Mouse (Mus musculus) kidney, postnatal 4 days (tissue): ENCODE results near the gene Clnk.
"Not testable (repeated sequence)": the region's sequence is repeated elsewhere in the genome, so short reads cannot be mapped to it uniquely, and the experiment has no call there.

Experiments
- DNase-seq, 2 experiments: peaks; one replicate each; pipeline ENCODE4 v3.0.0; 2021; ENCODE audit warnings: mixed read lengths in 2 of 2

Gene Clnk

GRCm38 (mm10) chr5:38876622-38877021, at the start of gene Clnk:
TSS of gene Clnk (minus strand) at chr5:38876812.
- DNase-seq, result no peak

GRCm38 (mm10) chr5:38905271-38905670, 28.7 kb upstream of the Clnk start:
- DNase-seq, result no peak

- no peak for DNase-seq
Measured at GRCm38 (mm10) chr5:38904528-38905044, 28.0 kb upstream of the Clnk start.

- no peak for DNase-seq
Measured at GRCm38 (mm10) chr5:38902889-38903288, 26.3 kb upstream of the Clnk start.

- DNase-seq, result peak; percentile 60 to 67
Measured at GRCm38 (mm10) chr5:38899051-38899450, 22.4 kb upstream of the Clnk start.

- DNase-seq, result no peak
Measured at GRCm38 (mm10) chr5:38888646-38889045, 12.0 kb upstream of the Clnk start.

- no peak for DNase-seq
Measured at GRCm38 (mm10) chr5:38886623-38887275, 10.1 kb upstream of the Clnk start.

- not testable (repeated sequence) for DNase-seq
Measured at GRCm38 (mm10) chr5:38882635-38883034, 6.0 kb upstream of the Clnk start.

- DNase-seq, result peak in 1 of 2 experiments; percentile 6
Measured at GRCm38 (mm10) chr5:38881728-38882620, 5.4 kb upstream of the Clnk start.

GRCm38 (mm10) chr5:38881416-38881727, 4.8 kb upstream of the Clnk start:
- DNase-seq, result no peak

GRCm38 (mm10) chr5:38879989-38880706, 3.5 kb upstream of the Clnk start:
- DNase-seq, result peak in 1 of 2 experiments; percentile 38

GRCm38 (mm10) chr5:38875403-38875802, 1.2 kb downstream of the Clnk start:
- no peak for DNase-seq

- DNase-seq, result no peak
Measured at GRCm38 (mm10) chr5:38874931-38875330, 1.7 kb downstream of the Clnk start.

- no peak for DNase-seq
Measured at GRCm38 (mm10) chr5:38872906-38873305, 3.7 kb downstream of the Clnk start.

GRCm38 (mm10) chr5:38871591-38871990, 5.0 kb downstream of the Clnk start:
- DNase-seq, result no peak

- no peak for DNase-seq
Measured at GRCm38 (mm10) chr5:38870485-38870884, 6.1 kb downstream of the Clnk start.

- no peak for DNase-seq
Measured at GRCm38 (mm10) chr5:38869976-38870375, 6.6 kb downstream of the Clnk start.

GRCm38 (mm10) chr5:38864624-38865023, 12.0 kb downstream of the Clnk start:
- no peak for DNase-seq

- DNase-seq, result no peak
Measured at GRCm38 (mm10) chr5:38863029-38863428, 13.6 kb downstream of the Clnk start.

- DNase-seq, result no peak
Measured at GRCm38 (mm10) chr5:38862288-38862985, 14.2 kb downstream of the Clnk start.

- peak; percentile 21 to 48 for DNase-seq
Measured at GRCm38 (mm10) chr5:38858015-38858721, 18.4 kb downstream of the Clnk start.

GRCm38 (mm10) chr5:38857591-38857990, 19.0 kb downstream of the Clnk start:
- DNase-seq, result no peak
